Mouse (Mus musculus) forebrain, embryonic 15.5 days (tissue): ENCODE results near the gene Snapc4. TPM values are rescaled to one million over a fixed set of nuclear protein-coding genes. Genes with fewer than 3 reads are reported as not detected.

Experiments used
- ATAC-seq: fragments of 200-750 bp; cut with Nextera tagmentation; replicated peaks from 2 replicates; pipeline ENCODE4 v1.8.0; 2017; ENCODE audit warnings: mild to moderate bottlenecking, moderate TSS enrichment, moderate library complexity
- H3K27ac ChIP-seq: fragments of 300-500 bp; sonication (generic); replicated peaks from 2 replicates; pipeline ENCODE4 v1.5.1; 2015; ENCODE audit warnings: mild to moderate bottlenecking, inconsistent platforms
- H3K27me3 ChIP-seq: fragments of 300-500 bp; sonication (generic); 2 replicates; pipeline ENCODE4 v1.6.1; 2015; ENCODE audit warnings: inconsistent platforms
- H3K36me3 ChIP-seq: fragments of 300-500 bp; sonication (generic); 2 replicates; pipeline ENCODE4 v1.6.1; 2015; ENCODE audit warnings: mild to moderate bottlenecking, inconsistent platforms
- H3K4me1 ChIP-seq: fragments of 300-500 bp; sonication (generic); 2 replicates; pipeline ENCODE4 v1.6.1; 2015; ENCODE audit warnings: inconsistent platforms
- H3K4me2 ChIP-seq: fragments of 300-500 bp; sonication (generic); replicated peaks from 2 replicates; pipeline ENCODE4 v1.6.1; 2015; ENCODE audit warnings: mild to moderate bottlenecking, inconsistent platforms
- H3K4me3 ChIP-seq: fragments of 300-500 bp; sonication (generic); 2 replicates; pipeline ENCODE4 v1.5.1; 2015; ENCODE audit warnings: mild to moderate bottlenecking, inconsistent platforms
- H3K9ac ChIP-seq: fragments of 300-500 bp; sonication (generic); replicated peaks from 2 replicates; pipeline ENCODE4 v1.6.1; 2015; ENCODE audit warnings: mild to moderate bottlenecking, inconsistent platforms
- H3K9me3 ChIP-seq: fragments of 300-500 bp; sonication (generic); 2 replicates; pipeline ENCODE4 v1.6.1; 2016; ENCODE audit warnings: inconsistent platforms
- WGBS: fragments of 180-500 bp; shearing (Covaris S2); methylation state at CpG from one replicate; pipeline ENCODE4 v1.1.7; 2015; ENCODE audit warnings: mixed read lengths; 5-methylcytosine and 5-hydroxymethylcytosine counted together
- polyA plus RNA-seq: library from polyadenylated mRNA; unstranded; fragments of >200 nt; fragmentation: Nextera tagmentation; extraction: Ambion mirVana; gene quantifications from 2 replicates; pipeline ENCODE4 v1.2.1, GENCODE M21; 2015

Snapc4 gene
- polyA plus RNA-seq, 1 experiment from 2014 or later: 31.6 TPM

DNA sequence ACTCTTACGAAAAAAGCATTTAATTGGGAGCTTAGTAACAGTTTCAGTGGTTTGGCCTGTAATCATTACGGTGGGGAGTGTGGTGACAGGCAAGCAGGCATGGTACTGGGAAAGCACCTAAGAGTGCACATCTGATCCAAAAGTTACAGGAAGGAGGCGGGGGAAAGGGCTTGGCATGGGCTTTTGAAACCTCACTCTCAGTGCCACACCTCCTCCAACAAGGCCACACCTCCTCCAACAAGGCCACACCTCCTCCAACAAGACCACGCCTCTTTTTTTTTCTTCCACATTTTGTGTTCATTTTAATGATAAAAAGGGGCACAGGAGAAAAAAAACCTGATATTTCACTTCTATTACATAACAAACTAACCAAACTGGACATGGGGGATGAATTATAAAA, 52.6 kb downstream of the Snapc4 start:
- WGBS: 86% methylated on average over 4 of the region's 4 CpGs
- ATAC-seq: no peak

DNA sequence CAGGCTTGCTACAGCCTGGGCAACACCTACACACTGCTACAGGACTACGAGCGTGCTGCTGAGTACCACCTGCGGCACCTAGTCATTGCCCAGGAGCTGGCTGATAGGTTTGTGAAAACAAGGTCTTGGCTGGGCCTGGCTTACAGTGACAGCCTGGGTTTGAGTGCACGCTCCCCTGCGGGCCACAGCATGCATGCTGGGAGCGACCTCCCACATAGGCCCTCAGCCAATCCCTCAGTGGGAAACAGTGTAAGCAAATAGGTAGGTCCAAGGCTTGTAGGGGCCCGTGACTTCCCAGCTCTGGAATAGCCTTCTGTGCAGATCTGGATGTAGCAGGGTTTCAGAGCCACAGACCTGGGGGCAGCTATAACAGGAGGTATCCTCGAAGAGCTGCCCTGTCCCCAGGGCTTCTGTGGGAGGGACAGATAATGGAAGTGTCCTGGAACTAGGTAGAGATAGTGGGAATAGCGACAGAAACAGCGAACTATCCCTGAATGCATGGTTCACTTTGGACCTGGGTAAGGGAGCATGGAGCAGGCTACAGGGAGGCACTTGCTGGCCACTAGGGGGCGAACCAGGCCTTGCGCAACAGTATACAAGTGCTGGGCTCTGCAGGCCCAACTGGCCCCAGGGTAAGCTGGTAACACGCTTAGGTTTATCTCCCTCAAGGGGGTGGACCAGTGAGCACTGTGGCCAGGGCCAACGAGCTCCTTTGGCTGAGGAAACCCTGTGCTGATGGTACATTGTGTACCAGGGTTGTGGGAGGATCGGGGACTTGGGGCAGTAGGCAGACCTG, 54.9 kb downstream of the Snapc4 start:
- Histone ChIP-seq H3K9ac (no peak overlapping the region), H3K9me3 (no peaks in the 10 kb centered on the region), H3K4me2 (no peak overlapping the region), H3K4me3 (no peak overlapping the region), H3K27ac (no peak overlapping the region), H3K36me3 (peaks cover 67% of the 10 kb centered on the region), H3K27me3 (no peaks in the 10 kb centered on the region), H3K4me1 (no peaks in the 10 kb centered on the region)
- WGBS: 67% methylated on average over 15 of the region's 15 CpGs
- ATAC-seq: peak; percentile 66; the same call in 1 of the 2 replicates

More for the DNA sequence above, 52.6 kb downstream of the Snapc4 start:
- no peaks in the 10 kb centered on the region for H3K27me3 ChIP-seq
- H3K4me1 ChIP-seq: no peaks in the 10 kb centered on the region
- H3K4me3 ChIP-seq: no peak overlapping the region
- no peak overlapping the region for H3K4me2 ChIP-seq
- H3K9me3 ChIP-seq: no peaks in the 10 kb centered on the region
- peaks cover 81% of the 10 kb centered on the region for H3K36me3 ChIP-seq
- no peak overlapping the region for H3K9ac ChIP-seq
- no peak overlapping the region for H3K27ac ChIP-seq

DNA sequence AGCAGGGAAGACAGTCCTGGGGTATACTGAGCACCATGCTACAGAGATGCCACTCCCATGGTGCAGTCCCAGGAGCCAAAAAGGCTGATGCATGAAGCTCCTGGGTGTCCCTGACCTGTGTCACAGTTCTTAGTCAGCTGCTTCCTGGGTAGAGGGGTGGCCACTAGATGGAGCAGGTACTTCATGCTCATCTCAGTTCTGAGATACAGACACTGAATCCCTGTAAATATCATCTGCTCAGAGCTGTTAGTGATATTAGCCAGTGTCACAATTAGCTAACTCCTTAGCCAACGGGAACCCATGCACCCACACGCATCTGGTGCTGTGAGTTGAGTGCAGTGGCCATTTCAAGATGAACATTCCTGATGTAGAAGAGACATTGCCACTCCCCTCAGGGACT, 55.5 kb downstream of the Snapc4 start:
- no peaks in the 10 kb centered on the region for H3K9me3 ChIP-seq
- no peak for ATAC-seq
- no peak overlapping the region for H3K9ac ChIP-seq
- no peaks in the 10 kb centered on the region for H3K27me3 ChIP-seq
- H3K27ac ChIP-seq: no peak overlapping the region
- peaks cover 61% of the 10 kb centered on the region for H3K36me3 ChIP-seq
- H3K4me1 ChIP-seq: peaks cover 4% of the 10 kb centered on the region
- no peak overlapping the region for H3K4me3 ChIP-seq
- 91% methylated on average over 2 of the region's 2 CpGs for WGBS
- H3K4me2 ChIP-seq: no peak overlapping the region

DNA sequence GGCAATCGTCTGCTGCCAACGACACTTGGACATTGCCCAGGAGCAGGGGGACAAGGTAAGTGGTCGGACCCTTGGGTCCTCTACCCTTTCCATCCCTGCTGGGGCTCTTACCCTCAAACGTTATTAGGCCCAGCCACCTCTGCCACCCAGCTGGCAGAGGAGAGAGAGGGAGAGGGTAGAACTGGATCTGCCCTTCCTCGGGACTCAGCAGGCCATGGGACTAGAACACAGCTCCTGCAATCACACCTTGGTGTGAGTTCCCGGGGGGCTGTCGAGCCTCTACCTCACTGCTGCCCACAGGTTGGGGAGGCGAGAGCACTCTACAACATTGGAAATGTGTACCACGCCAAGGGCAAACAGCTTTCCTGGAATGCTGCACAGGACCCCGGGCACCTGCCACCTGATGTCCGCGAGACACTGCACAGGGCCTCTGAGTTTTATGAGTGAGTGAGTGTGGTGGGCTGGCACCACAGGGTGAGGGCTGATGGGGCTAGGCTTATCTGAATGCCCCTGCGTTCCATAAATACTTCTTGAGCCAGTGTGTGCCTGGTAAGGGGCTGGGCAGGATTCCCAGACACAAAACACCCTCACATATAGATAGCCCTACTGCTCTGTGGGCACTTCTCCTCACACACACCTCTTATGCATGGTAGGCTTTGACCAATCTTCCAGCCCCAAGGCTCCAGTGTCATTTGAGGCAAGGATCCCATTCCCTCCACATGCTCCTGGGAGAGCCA, 56.7 kb downstream of the Snapc4 start:
- H3K36me3 ChIP-seq: peaks cover 54% of the 10 kb centered on the region
- H3K4me3 ChIP-seq: no peak overlapping the region
- H3K4me2 ChIP-seq: no peak overlapping the region
- 94% methylated on average over 13 of the region's 13 CpGs for WGBS
- no peaks in the 10 kb centered on the region for H3K9me3 ChIP-seq
- no peak for ATAC-seq
- H3K27me3 ChIP-seq: no peaks in the 10 kb centered on the region
- H3K4me1 ChIP-seq: peaks cover 16% of the 10 kb centered on the region
- H3K9ac ChIP-seq: no peak overlapping the region
- H3K27ac ChIP-seq: no peak overlapping the region

DNA sequence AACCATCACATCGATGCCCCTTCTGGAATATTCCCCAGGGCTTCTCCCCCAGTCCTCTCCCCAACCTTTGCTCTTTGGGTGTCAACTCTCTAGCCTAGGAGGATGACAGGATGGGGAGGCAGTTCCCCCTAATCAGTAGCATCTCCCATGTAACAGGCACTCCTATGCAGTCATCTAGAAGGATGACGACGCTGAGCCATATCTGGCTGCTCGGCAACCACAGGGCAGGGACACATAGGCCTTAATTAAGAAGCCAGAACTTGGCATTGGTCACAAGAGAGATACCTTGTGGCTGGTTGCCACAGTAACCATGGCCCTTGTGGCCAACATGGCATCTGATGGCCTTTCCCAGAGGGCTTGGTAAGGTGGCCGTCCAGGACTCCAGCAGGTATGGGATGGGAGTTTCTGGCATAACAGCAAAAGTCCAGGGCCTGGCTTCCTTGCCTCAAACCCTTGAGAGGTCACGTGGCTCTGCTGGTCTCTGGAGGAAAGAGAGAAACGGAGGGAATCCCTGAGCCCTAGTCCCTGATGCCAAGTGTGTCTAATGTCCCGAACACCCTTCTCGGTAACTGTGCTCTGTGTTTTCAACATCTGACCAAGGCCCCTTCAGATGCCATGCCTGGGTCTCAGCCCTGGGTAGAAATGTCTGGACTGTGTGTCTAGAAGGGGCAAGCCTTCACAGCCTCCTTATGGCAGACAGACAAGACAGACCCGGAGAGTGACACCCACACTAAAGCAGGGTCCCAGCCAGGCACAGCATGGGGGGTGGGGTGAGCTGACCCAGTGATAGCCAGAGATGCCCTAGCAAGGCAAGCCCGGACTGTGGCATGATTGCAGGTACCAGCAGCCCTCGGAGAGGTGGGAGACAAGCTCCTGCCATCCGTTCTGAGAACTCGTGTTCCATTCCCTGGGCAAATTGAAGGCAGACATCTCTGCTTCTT, 59.9 kb downstream of the Snapc4 start:
- H3K4me2 ChIP-seq: no peak overlapping the region
- no peaks in the 10 kb centered on the region for H3K9me3 ChIP-seq
- no peak overlapping the region for H3K27ac ChIP-seq
- no peak for ATAC-seq
- H3K4me1 ChIP-seq: peaks cover 41% of the 10 kb centered on the region
- no peaks in the 10 kb centered on the region for H3K27me3 ChIP-seq
- H3K36me3 ChIP-seq: peaks cover 28% of the 10 kb centered on the region
- no peak overlapping the region for H3K9ac ChIP-seq
- H3K4me3 ChIP-seq: no peak overlapping the region
- WGBS: 84% methylated on average over 14 of the region's 14 CpGs

DNA sequence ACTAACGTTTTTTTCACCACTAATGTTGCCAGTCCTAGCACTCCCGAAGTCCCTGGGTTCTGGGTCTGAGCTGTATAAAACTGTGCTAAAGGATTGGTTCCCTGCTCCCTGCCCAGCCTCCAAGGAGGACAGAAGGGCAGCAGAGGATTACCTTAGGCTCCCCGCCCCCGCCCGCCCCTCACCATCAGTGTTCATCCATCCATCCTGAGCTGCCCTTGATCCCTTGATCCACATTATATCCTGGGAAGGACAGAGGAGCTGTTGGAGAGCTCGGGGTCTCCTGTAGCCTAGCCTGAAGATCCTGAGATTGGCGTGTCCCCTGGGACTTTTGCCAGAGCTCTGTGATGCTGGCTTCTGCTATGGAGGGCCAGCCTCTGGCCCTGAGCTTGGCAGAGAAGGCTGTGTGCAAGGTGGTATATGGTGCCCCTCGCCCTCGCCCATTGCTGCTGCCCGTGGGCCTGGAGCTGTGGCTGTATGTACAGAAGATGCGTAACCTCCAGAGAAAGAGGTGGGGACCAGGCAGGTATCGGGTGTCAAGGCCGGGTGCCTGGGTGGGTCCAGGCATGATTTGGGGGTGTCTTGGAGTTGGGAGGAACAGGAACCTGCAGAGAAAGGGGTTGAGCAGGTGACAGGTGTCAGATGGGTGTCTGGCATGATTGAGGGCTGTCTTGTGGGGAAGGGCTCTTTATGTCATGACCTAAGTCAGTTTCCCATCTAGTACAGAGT, 60.8 kb downstream of the Snapc4 start:
- Histone ChIP-seq H3K4me2 (no peak overlapping the region), H3K9me3 (no peaks in the 10 kb centered on the region), H3K27me3 (no peaks in the 10 kb centered on the region), H3K4me1 (peaks cover 41% of the 10 kb centered on the region), H3K4me3 (no peak overlapping the region), H3K27ac (no peak overlapping the region), H3K36me3 (peaks cover 20% of the 10 kb centered on the region), H3K9ac (no peak overlapping the region)
- no peak for ATAC-seq
- 92% methylated on average over 13 of the region's 13 CpGs for WGBS

DNA sequence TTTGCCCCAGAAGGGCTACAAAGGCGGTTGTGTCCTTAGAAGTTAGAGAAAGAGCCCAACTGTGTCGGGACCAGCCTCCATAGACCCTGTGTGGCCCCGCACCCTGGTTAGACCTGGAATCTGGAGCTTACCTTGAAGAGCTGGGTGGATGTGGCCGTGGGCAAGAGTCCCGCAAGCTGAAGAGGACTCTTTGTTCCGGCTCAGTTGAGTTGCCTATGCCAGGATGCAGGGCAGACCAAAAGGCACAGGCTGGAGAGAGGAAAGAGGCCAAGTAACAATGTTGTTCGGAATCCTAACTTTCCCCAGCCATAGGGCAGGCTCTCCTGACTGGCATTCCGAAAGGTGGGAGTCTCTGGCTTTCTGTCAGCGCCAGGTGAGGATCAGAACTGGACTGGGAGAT, 61.3 kb downstream of the Snapc4 start:
- Histone ChIP-seq H3K27ac (no peak overlapping the region), H3K4me2 (no peak overlapping the region), H3K9ac (no peak overlapping the region), H3K4me3 (no peak overlapping the region), H3K4me1 (peaks cover 41% of the 10 kb centered on the region), H3K36me3 (peaks cover 14% of the 10 kb centered on the region), H3K27me3 (no peaks in the 10 kb centered on the region), H3K9me3 (no peaks in the 10 kb centered on the region)
- 89% methylated on average over 9 of the region's 9 CpGs for WGBS
- ATAC-seq: no peak

DNA sequence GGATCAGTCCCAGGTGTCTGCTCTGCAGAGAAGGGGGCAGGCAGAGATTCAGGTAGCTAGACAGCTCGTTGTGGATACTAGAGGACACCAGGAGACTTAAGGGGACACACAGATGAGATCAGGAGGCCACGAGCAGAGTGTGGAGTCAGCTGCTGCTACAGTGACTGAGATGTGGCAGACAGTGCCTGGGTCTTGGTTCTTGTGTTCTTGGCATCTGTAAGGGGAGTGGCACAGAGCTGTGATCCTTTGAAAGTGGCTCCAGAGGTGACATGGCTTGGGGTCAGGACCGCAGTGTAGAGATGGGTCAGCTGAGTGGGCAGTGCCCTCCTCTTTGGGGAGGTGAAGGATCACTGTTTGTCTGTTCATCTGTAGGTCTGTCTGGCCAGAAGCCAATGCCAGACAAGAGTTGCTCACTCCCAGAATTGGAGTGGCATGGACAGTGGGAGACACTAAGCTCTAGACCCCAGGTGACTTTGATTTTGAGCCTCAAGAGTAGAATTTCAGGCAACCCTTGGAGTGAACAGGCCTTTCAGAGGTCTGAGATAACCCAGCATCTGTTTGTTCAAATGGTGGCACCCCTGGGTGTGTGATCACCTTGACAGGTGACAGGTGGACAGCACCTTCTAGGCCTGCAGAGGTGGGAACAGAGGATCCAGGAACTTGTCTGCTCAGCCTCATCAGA, 62.3 kb downstream of the Snapc4 start:
- Histone ChIP-seq H3K27me3 (no peaks in the 10 kb centered on the region), H3K27ac (no peak overlapping the region), H3K4me2 (peak overlapping the region; percentile 84), H3K9ac (no peak overlapping the region; the same call in 1 of the 2 replicates), H3K9me3 (no peaks in the 10 kb centered on the region), H3K4me1 (peaks cover 41% of the 10 kb centered on the region), H3K36me3 (peaks cover 5% of the 10 kb centered on the region; the same call in 1 of the 2 replicates), H3K4me3 (no peak overlapping the region)
- ATAC-seq: no peak
- 91% methylated on average over 3 of the region's 3 CpGs for WGBS

DNA sequence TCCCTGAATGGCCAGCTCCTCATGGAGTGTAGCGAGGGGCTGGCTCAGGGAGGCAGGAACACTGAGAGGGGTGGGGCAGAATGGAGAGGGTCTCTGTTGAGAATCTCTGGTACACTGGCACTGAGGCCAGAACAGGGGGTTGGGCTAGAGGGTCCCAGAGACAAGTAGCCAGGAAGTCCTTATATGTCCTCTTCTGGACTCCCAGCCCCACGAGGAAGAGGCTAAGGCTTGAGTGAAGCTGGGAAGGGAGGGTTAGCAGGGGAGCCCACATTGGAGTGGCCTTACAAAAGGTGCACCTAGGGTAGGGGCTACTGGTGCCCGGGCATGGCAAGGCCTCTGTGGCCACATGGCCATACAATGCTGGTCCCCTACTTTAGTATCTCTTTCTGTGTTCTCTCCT, 63.1 kb downstream of the Snapc4 start:
- H3K4me1 ChIP-seq: peaks cover 41% of the 10 kb centered on the region
- no peaks in the 10 kb centered on the region for H3K9me3 ChIP-seq
- no peak for ATAC-seq
- H3K27me3 ChIP-seq: no peaks in the 10 kb centered on the region
- peak overlapping the region; percentile 80 for H3K4me3 ChIP-seq
- H3K27ac ChIP-seq: peak overlapping the region; percentile 96; the same call in 1 of the 2 replicates
- H3K4me2 ChIP-seq: peak overlapping the region; percentile 84
- 71% methylated on average over 3 of the region's 3 CpGs for WGBS
- peaks cover 2% of the 10 kb centered on the region; the same call in 1 of the 2 replicates for H3K36me3 ChIP-seq
- peak overlapping the region; percentile 96 for H3K9ac ChIP-seq

DNA sequence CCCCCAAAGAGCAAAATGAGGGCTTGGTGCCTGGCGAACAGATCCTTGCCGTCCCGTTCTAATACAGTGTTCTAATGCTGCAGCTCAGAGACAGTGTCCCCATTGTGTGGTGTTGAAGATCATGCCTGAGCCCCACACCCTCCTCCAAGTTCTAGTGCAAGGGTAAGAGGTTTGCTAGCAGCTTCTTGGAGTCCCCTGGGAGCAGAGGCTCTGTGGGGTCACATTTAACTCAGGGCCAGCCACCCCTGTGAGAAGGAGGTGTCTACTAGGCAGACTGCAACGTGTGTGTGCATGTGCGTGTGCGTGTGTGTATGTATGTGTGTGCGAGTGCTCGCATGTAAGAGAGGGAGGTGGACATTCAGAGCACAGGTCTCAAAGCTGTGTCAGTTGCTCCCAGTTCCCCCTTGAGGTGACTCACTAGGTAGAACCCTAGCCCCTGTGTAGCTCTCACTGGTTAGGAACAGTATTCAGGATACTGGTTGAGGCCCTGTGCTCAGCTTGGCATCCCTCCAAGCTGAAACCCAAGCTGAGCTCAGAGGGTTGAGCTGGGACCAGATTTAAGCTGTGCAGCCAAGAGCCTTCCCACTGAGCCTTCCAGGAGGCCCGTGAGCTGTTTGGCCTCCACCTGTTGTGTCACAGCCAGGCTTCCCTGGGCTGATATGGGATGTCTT, 63.7 kb downstream of the Snapc4 start:
- Histone ChIP-seq H3K4me3 (peak overlapping the region; percentile 80), H3K4me1 (peaks cover 41% of the 10 kb centered on the region), H3K27me3 (no peaks in the 10 kb centered on the region), H3K9ac (peak overlapping the region; percentile 96), H3K36me3 (no peaks in the 10 kb centered on the region), H3K27ac (peak overlapping the region; percentile 96), H3K4me2 (peak overlapping the region; percentile 84), H3K9me3 (no peaks in the 10 kb centered on the region)
- ATAC-seq: no peak
- WGBS: 35% methylated on average over 9 of the region's 9 CpGs
